Mouse (Mus musculus) A20 (cell line): ENCODE data around the gene Fam78b.

Source experiments
- DNase-seq: peaks from one replicate; pipeline ENCODE4 v3.0.0-alpha.2; 2011; ENCODE audit warnings: low read depth, low spot score

Gene Fam78b

GRCm38 (mm10) chr1:167093551-167093950, 92.3 kb downstream of the Fam78b start:
- DNase-seq: no peak

DNA sequence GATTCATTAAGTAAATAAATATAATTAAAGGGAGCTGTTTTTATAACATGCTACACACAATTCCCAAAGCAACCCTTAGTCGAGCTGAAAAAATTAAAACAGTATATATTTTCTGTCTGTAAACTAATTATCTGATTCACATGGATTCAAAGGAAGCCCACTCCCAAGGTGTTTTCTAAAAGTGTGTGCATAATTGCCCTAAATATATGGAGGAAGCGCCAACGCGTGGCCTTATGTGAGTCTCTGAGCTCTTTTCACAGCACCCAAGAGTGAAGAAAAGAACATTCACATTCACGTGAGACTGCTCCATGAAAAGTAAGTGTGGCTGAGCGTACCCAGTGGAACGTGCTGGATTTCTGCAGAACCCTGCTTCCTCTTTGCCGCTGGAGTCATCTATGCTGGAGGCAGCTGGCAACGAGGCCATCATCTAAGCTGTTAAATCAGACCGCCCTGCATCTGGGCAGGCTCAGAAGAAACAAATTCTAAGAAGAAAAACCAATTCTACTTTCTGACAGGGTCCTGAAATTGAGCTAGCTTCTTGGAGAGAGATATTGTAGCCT, 93.5 kb downstream of the Fam78b start:
- no peak for DNase-seq

DNA sequence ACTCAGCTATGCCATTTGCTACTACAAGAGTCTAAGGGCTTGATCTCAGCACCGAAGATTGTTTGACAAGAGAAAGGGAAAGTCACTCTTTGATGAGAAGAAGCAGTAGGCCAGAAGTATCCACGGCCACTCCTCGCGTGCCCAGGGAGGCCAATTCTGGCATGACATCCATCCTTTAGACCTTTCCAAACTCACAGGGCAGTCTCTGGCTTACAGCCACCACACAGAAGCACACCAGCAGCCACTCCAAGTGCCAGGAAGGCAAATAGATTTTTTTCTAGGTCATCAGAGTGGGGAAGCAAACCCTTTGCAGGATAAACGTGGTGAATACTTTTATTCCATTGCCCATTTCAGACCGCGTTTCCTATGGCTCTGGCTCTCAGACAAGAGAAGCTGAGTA, 97.5 kb downstream of the Fam78b start:
- no peak for DNase-seq

DNA sequence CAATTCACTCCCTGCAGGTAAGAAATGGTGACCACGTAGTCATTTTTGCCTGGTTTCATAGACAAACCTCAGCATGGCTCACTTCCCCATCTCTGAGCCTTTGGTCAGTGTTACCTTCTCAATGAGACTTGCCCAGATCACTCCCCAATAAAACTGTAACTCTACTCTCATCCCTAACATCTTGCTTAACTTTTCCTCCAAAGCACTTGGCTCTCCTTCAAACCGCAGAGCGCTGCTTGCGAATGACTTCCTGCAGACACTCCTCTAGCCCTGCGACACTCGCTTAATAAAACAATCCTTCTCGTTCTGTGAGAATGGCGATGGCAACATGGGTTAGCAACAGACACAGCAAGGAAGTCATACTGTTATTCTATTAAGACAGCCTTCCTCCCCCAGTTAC, 100.8 kb downstream of the Fam78b start:
- DNase-seq: no peak

DNA sequence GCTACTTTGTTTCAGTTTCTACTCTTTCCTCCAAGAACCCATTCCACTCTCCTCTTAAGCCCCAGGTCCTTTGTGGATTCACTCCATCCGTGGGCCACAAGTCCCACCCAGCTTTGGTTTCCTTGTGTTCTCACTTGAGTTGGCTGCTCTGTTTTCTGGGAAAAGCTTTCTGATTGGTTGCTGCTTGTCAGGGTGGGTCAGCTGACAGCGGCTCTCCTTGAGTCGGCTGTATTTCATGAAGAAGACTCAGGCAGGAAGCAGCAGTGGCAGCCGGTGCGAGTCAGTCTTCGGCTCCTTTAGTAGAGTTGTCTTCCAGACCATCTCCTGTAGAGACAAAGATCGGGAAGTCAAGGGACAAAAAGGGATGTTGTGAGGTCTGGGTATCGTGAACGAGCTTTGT, 101.3 kb downstream of the Fam78b start:
- no peak for DNase-seq

- DNase-seq: no peak
Observed at GRCm38 (mm10) chr1:167104956-167105626, 103.9 kb downstream of the Fam78b start.

GRCm38 (mm10) chr1:167105916-167106315, 104.7 kb downstream of the Fam78b start:
- DNase-seq: no peak

DNA sequence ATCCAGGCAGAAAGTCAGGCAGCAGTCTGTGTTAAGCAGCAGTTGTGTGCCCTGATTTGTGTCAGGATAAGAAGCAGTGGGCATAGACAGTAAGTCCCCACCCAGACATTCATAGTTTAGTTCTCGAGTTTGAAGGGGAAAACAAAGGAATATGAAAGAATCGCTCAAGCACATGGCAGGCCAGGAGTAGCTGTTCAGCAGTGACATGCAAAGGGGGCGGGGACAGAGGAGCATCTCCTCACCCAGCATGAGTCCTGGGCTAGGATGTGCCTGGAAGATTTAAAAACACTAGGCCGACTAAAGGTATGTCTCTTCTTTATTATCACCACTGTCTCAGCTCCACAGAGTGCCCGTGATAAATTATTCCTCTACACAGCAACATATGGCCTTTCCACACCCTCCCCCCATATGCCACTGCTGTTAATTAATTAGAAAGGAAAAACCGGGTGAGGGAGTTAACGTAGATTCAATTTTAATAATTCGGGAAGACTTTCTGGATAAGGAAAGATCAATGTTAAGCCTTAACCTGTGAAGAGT, 107.8 kb downstream of the Fam78b start:
- DNase-seq: no peak

- no peak for DNase-seq
Observed at GRCm38 (mm10) chr1:167114363-167115050, 113.3 kb downstream of the Fam78b start.

DNA sequence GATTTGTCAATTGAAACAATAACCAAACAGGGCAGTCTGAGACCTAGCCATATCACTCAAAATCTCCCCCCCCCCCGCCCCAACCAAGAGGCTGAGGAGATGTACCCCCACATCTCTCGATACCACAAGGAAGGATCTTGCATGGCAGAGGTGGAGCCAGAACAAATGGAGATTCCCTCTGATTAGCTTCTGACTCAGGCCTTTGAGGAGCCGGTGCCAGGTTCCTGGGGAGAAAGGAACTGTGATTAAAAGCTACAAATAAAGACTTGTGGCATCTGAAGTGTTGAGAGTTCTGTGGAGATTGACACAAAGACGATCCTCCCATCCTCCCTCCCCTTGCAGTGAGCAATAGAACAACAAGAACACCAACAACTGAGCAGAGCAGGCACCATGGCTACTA, 113.9 kb downstream of the Fam78b start:
- no peak for DNase-seq

DNA sequence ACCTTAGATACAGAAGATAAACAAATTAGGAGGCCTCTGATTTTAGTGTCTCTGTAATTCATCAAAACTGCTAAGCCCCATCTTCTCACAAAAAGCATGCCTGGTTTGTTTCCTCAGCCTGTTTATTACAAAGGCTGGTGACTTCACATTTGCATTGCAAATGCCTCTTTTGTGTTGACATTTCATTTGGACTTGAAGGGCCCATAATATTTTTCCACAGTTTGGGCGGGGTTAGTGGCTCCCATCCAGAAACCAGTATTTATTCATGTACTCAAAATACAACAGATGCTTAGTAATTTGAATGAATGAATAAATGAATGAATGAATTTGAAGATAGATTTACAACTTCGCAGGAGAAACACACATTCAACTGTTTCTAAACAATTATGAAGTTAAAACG, 115.5 kb downstream of the Fam78b start:
- no peak for DNase-seq

DNA sequence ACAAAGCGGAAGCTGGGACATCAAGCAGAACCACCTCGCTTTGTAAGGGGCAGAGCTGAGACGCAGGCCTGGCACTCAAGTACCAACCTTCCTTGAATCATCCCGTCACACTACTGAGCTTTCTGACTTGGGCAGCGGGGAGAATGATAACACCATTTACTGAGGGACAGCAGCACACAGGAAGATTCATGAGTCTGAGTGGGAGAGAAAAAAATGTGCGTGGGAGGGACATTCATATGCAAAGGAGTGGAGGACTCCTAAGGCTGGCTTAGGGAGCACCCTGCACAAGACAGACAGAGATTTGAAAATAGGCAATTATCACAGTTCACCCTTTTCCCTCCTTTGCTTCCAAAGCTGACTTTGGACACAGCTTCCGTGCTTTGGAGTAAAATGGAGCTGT, 117.8 kb downstream of the Fam78b start:
- DNase-seq: no peak

DNA sequence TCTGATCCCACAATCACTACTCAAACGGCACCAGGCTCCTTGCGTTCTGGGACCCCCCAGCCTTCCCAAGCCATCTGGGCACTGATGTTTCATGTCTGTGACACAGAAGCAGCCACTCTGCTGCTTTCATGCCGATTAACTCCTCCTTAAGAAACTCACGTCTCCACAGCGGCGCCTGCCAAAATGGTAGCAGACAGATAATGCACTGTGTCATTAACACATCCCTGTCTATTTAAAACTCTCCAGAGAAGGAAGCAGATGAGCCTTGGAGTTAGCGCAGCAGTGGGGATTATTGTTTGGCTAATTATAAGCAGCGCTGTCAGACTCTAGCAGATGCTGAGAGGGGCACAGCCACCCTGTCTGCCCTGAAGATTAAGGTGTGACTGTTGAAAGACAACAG, 118.2 kb downstream of the Fam78b start:
- no peak for DNase-seq

- no peak for DNase-seq
Observed at GRCm38 (mm10) chr1:167122436-167122835, 121.2 kb downstream of the Fam78b start.

DNA sequence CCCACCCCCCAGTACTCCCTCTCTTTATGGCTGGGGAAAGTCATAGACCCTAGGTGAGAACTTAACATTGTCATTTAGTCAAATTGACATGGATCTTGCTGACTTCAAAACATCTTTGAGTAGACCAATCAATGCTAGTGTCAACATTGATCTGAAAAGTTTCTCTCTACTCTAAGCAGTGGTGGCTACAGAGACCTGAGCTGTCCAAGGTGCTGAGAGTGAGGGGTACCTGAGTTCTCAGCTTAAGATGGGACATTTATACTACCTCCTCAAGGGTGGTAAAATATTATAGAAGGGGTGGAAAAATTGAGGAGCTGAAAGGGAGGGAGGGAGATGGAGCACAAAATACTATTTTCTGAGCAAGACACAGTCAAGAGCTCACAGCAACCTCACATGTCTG, 122.3 kb downstream of the Fam78b start:
- no peak for DNase-seq

DNA sequence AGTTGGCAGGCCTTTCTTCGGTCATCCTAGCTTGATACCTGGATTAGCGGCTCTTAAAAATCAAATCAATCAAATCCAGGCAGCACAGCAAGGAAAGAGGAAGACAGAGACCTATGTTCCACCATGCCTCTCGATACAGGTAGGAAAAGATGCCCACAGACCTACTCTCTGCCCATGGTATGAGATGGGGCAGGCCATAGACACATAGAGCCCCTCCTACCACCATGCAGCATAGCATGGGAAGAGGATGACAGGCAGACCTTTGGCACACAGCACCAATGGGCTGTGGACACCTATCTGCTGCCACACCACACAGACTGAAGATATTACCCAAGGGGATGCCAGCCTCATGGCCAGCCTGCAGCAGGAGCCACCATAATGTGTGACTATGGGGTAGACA, 124.7 kb downstream of the Fam78b start:
- DNase-seq: no peak

DNA sequence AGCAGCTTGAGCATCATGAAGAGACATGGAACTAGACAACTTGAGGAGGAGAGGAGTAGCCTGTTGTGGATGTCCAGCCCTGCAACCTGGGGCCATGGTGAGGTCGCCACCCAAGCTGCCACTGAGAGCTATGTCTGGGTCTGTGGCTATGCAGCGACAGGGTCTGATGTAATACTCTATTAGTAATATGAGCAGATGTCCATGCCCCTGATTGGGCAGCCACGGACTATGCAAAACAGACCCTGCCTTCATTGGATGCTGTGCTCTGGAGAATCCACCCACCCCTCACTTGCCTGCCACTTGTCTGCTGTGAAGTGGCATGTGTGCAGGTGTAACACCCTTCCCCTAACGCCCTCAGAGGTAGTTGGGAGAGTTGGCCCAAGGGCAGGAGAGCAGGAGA, 125.1 kb downstream of the Fam78b start:
- DNase-seq: no peak

GRCm38 (mm10) chr1:167135748-167136147, 134.5 kb downstream of the Fam78b start:
- no peak for DNase-seq
